Mouse (Mus musculus) regulatory T cell (primary cell): ENCODE data around the gene Elfn2.

Experiments
- in situ Hi-C: fragments of 300-600 bp; cut with MboI, MseI; formaldehyde crosslinking; loops from one replicate; pipeline ENCODE4 v1.15.1; 2025; ENCODE audit warnings: high pct_unique_total_duplicates

The Elfn2 gene

GRCm38 (mm10) chr15:78623426-78623825, 95.1 kb downstream of the Elfn2 start:
- in situ Hi-C loops, result loop anchor here (5.0 kb wide), 3 partner anchors 36 to 224 kb away; no protein-coding TSS in a partner anchor
